Mouse (Mus musculus) kidney, postnatal 36 days (tissue): Measurements from ENCODE around the gene Asb14.

Source experiments
- DNase-seq, 2 experiments: peaks; one replicate each; pipeline ENCODE4 v3.0.0; 2021 to 2022; ENCODE audit warnings: mixed read lengths in 2 of 2

Gene Asb14

GRCm38 (mm10) chr14:26960518-26960917 lies 66.2 kb downstream of the Asb14 start:
- no peak for DNase-seq
